Mouse (Mus musculus) liver, adult 2 months (tissue): ENCODE measurements around the gene Kdm6b.

Experiments used
- CTCF ChIP-seq: fragments of 200-500 bp; IDR thresholded peaks from 2 replicates; pipeline ENCODE4 v1.5.1; 2011; ENCODE audit warnings: low read depth, low read length, control low read depth
- POLR2A ChIP-seq: fragments of 200-500 bp; IDR thresholded peaks from 2 replicates; pipeline ENCODE4 v1.6.1; 2011; ENCODE audit warnings: low read length, control low read depth; ENCODE audit not compliant: insufficient read depth; ENCODE audit errors: extremely low read depth

- TF ChIP-seq CTCF (no peak), POLR2A (no peak)
Observed at GRCm38 (mm10) chr11:69405397-69406200, 7.9 kb downstream of the Kdm6b start.
